Mouse (Mus musculus): ENCODE measurements around the gene Meis3.

The Meis3 gene

DNA sequence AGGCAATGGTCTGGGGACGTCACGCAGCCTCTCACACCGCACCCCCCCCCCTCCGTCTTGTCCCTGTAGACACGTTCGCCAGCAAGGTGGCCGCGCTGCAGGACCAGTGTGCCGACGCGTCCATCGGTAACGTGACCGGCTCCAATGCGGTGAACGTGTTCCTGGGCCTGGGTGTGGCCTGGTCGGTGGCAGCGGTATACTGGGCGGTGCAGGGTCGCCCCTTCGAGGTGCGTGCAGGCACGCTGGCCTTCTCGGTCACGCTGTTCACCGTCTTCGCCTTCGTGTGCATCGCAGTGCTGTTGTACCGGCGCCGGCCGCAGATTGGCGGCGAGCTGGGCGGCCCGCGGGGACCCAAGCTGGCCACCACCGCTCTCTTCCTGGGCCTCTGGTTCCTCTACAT is 16.2 kb upstream of the Meis3 start:
- DNase-seq (ENCODE audit: low read depth, low spot score): no peak

DNA sequence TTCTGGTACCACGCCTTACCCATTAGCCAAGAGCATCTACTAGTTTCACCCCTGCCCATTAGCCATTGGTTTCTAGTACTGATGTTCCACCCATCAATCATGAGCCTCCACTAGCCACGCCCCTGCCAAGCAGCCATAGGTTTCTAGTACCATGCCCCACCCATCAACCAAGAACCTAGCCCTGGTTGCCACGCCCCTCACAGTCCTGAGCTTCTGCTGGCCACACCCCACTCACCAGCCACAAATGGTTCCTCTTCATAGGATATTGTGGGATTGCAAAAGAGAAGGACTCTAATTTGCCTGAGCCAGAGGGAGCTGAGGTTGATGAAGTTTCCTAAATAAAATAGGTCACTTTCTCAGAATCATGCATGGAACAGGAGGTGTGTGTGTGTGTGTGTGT is 14.2 kb upstream of the Meis3 start:
- peak; percentile 97 for DNase-seq (ENCODE audit: low read depth, low spot score)

DNA sequence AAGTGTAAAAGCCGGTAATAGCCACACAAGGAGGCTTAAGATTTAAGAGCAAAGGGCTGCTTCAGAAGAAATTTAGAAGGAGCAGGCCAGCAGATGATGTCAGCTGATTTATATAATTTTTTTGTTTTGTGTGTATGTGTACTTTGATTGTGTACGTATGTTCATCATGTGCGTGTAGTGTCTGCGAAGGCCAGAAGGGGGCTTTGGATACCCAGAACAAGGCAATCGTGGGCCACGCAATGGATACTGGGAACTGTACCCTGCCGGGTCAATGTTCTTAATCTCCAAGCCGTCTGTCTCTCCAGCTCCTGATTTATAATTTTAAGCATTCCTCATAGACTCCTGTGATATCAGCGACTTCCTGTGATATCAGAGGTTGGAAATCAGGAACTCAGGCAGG is 13.6 kb upstream of the Meis3 start:
- peak; percentile 70 for DNase-seq (ENCODE audit: low read depth, low spot score)

- no peak for DNase-seq (ENCODE audit: low read depth, low spot score)
These were observed 12.9 kb upstream of the Meis3 start for GRCm38 (mm10) chr7:16162036-16162435.

GRCm38 (mm10) chr7:16172141-16172581 is 2.7 kb upstream of the Meis3 start:
- no peak for DNase-seq (ENCODE audit: low read depth, low spot score)

DNA sequence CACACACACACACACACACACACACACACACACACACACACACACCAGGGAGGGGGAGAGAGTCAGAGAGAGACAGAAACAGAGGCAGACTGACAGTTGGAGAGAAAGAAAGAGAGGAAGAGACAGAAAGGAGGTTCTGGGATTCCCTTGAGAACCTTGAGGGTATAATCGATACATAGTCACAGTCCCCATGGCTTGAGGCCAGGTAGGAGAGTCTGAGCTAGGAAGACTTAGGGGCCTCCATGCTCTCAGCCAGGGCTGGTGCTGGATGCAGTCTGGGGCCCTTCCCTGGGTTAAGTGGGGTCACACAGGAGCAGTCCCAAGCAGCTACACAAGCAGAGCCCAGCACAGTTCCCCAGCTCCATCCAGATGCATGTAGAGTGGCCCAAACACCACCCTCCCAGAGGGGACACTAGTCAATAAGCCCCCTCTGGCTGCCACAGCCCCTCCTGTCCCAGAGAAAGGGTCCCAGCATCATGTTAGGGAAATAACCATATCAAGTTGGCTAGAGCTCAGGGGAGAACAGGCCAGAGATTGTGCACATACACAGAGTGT is 2.2 kb upstream of the Meis3 start:
- no peak for DNase-seq (ENCODE audit: low read depth, low spot score)

DNA sequence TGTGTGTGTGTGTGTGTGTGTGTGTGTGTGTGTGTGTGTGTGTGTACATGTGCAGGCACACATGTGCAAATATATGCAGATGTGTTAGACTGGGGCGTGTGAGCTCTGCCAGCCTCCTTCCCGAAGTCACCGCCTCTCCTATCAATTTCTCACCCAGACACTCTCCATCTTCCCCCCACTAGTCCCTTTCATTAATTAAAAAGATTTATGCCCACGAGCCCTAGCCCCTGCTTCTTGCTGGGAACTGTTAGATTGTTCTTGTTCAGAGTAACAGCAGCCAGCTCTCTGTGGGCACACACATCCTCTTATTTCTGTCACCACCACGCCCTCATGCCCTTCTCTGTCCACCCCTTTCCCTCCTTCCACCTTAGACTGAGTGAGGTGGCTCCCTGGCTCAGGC is 1.7 kb upstream of the Meis3 start:
- no peak for DNase-seq (ENCODE audit: low read depth, low spot score)

- DNase-seq (ENCODE audit: low read depth, low spot score): no peak
These were observed 647 bp downstream of the Meis3 start for GRCm38 (mm10) chr7:16175542-16175931.

DNA sequence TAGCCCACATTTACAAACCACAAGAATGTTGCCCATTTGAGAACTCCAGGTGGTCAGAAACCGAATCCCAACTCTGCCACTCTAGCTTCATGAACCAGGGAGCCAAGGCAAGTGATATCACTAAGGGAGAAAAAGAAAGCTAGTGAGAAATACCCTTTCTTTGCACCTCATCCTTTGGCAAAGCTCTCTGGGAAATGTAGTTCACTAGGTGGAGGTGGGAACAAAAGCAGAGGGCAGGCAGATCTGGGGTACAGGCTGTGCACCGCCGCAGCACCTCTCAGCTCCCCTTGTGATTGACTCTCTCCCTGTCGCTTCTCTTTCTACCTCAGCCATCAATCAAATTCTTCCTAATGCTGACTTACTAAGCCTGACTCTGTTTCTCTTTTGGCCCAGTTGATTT is 3.2 kb downstream of the Meis3 start:
- no peak for DNase-seq (ENCODE audit: low read depth, low spot score)

DNA sequence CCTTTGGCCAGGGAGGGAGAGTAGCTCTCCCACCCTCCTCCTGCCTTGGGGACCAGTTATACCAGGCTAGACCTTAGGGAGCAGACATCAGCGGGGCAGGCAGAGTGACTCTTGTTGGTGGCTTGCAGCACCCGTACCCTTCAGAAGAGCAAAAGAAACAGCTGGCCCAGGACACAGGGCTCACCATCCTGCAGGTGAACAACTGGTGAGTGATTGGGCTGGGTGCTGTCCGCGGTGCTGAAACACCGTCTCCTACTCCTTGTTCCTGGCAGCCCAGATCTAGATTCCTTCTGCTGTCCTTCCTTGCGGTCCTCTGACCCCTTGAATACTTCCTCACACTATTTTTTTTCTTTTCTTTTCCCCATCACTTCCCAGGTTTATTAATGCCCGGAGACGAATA is 8.8 kb downstream of the Meis3 start:
- peak; percentile 69 for DNase-seq (ENCODE audit: low read depth, low spot score)

GRCm38 (mm10) chr7:16187494-16187893 is 12.6 kb downstream of the Meis3 start:
- no peak for DNase-seq (ENCODE audit: low read depth, low spot score)

GRCm38 (mm10) chr7:16192315-16192714 is 17.4 kb downstream of the Meis3 start:
- DNase-seq (ENCODE audit: low read depth, low spot score): peak; percentile 63

GRCm38 (mm10) chr7:16193702-16194101 is 18.8 kb downstream of the Meis3 start:
- no peak for DNase-seq (ENCODE audit: low read depth, low spot score)

GRCm38 (mm10) chr7:16196616-16197015 is 21.7 kb downstream of the Meis3 start:
- DNase-seq (ENCODE audit: low read depth, low spot score): peak; percentile 32

GRCm38 (mm10) chr7:16197166-16197565 is 22.3 kb downstream of the Meis3 start:
- no peak for DNase-seq (ENCODE audit: low read depth, low spot score)

DNA sequence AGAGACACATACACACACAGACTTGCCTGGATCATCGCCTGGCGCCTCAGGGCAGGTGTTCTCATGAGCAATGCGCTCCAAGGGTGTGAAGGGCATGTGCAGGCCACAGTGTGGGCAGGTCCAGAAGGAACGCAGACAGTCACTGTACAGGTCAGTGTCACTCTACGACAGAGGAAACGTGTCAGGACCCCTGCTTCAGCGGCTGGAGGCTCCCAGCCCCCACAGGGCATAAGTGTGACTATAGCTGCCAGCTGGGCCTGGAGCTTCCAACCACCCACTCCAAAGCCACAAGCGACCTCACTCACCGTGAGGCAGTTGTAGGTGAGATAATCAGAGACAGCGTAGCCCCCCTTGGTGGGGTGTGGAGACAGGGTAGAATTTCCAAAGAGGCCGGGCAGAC is 23.6 kb downstream of the Meis3 start:
- no peak for DNase-seq (ENCODE audit: low read depth, low spot score)

DNA sequence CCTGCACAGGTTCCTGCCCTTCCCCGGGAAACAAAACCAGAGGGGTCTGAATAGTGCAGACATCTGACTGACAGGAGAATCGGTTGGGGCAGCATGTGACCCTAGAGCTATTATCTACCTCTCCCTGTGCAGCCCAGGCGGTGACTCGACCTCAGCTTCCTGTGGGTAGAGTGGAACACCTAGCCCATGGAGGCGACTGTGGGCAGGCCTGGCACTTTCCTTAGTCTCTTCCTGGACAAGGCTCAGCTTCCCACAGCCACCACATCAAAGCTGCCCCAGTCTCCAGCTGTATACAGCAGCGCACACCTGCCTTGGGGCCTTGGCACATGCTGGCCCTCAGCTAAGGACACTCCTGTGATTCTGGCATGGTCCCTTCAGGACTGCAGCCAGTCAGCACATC is 26.2 kb downstream of the Meis3 start:
- DNase-seq (ENCODE audit: low read depth, low spot score): no peak

DNA sequence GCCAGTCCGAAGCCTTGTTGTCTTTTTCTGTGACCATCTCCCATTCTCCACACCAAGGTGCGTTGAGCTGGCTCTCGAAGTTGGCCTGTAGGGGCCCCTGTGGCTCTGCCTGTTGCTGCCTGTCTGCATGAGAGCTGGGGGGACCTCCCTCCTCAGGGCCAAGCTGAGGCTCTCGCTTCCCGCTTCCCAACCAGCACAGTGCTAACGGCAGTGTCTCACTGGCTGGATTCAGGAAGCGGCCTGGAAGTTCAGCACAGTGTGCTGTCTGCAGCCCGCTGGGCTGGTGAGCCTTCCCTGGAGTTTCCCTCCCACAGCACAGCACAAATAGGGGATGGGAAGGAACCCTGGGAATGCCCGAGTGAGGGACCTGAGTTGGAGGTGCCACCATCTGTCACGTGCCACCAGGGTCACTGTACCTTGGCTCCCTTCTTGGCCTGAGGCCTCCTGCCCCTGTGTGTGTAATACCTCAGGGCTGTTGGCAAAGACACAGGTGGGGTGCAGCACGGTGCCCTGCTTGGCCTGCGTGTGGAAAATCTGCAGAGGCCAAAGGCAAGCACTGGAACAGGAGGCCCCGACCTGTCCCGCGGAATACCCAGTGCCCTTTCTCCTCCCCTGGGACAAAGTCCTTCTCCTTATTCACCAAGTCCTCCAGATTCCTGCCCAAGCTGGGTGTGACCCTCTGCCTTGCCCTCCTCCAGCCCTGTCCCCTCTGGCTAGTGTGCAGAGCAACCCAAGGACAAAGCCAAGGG is 28.0 kb downstream of the Meis3 start:
- no peak for DNase-seq (ENCODE audit: low read depth, low spot score)

DNA sequence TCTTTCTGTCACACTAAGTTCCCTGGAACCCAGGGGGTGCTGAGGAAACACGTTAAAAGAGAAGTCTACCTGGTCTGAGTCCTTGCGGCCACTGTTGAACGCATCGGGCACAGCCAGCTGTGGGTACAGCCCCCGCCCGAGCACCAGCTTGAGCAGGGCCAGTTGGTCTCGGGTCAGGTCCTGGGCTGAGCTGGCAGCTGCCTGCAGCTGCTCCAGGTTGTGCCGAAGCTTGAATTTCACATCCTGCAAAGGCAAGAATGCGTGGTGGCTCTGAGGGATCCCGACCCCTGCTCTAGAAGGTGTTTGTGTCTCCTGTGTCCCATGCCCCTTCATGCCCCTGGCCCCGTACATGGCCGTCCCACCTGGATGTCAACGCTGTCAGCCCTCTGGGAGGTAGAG is 28.6 kb downstream of the Meis3 start:
- DNase-seq (ENCODE audit: low read depth, low spot score): no peak

- no peak for DNase-seq (ENCODE audit: low read depth, low spot score)
These were observed 29.9 kb downstream of the Meis3 start for GRCm38 (mm10) chr7:16204791-16205190.

- DNase-seq (ENCODE audit: low read depth, low spot score): no peak
These were observed 32.2 kb downstream of the Meis3 start for GRCm38 (mm10) chr7:16207076-16207475.

GRCm38 (mm10) chr7:16207496-16207895 is 32.6 kb downstream of the Meis3 start:
- DNase-seq (ENCODE audit: low read depth, low spot score): no peak

GRCm38 (mm10) chr7:16208781-16209665 is 34.1 kb downstream of the Meis3 start:
- DNase-seq (ENCODE audit: low read depth, low spot score): no peak
